Mouse (Mus musculus) heart, postnatal 25 days (tissue): ENCODE results near the gene Utp15. TPM values are rescaled to one million over a fixed set of nuclear protein-coding genes. Genes with fewer than 3 reads are reported as not detected.

Experiments used
- total RNA-seq, 2 experiments: library from RNA; stranded (reverse); gene quantifications; 2 replicates each; pipeline ENCODE4 v1.2.3; 2021

Utp15 gene
- total RNA-seq, 2 experiments from 2014 or later, result 5.5 to 5.6 TPM

Other genes starting within 250 kb of the Utp15 start
- gene Arhgef28, start 56.6 kb downstream of the Utp15 start, total RNA-seq, result 1 to 10 TPM; 5.0 to 5.1 TPM
- 10 to 100 TPM; 33.5 to 35.2 TPM for gene Ankra2, start within 50 bp of the Utp15 start, total RNA-seq
- gene Gm21976, start 16.8 kb upstream of the Utp15 start, total RNA-seq, result not detected
- gene Btf3, start 54.0 kb upstream of the Utp15 start, total RNA-seq, result 100 to 1,000 TPM; 190 to 219 TPM
- gene Foxd1, start 91.2 kb upstream of the Utp15 start, total RNA-seq, result under 1 TPM in 1 of 2 experiments, not detected in 1; 0.05 TPM
- not detected for gene Gm10320, start 229.0 kb upstream of the Utp15 start, total RNA-seq